Mouse (Mus musculus) neural tube, embryonic 15.5 days (tissue): ENCODE measurements around the gene Nfe2l1. TPM values are rescaled to one million over a fixed set of nuclear protein-coding genes. Genes with fewer than 3 reads are reported as not detected.

Experiments used
- ATAC-seq: fragments of 200-750 bp; cut with Nextera tagmentation; 2 replicates; pipeline ENCODE4 v1.8.0; 2017; ENCODE audit warnings: mild to moderate bottlenecking, moderate TSS enrichment, moderate library complexity; ENCODE audit not compliant: low FRiP score
- H3K27ac ChIP-seq: fragments of 300-500 bp; sonication (generic); replicated peaks from 2 replicates; pipeline ENCODE4 v1.5.1; 2015; ENCODE audit warnings: mild to moderate bottlenecking, inconsistent platforms
- H3K27me3 ChIP-seq: fragments of 300-500 bp; sonication (generic); replicated peaks from 2 replicates; pipeline ENCODE4 v1.6.1; 2015; ENCODE audit warnings: inconsistent platforms
- H3K36me3 ChIP-seq: fragments of 300-500 bp; sonication (generic); 2 replicates; pipeline ENCODE4 v1.6.1; 2015; ENCODE audit warnings: inconsistent platforms
- H3K4me1 ChIP-seq: fragments of 300-500 bp; sonication (generic); 2 replicates; pipeline ENCODE4 v1.6.1; 2015; ENCODE audit warnings: inconsistent platforms
- H3K4me2 ChIP-seq: fragments of 300-500 bp; sonication (generic); 2 replicates; pipeline ENCODE4 v1.6.1; 2015; ENCODE audit warnings: inconsistent platforms, mild to moderate bottlenecking, moderate library complexity
- H3K4me3 ChIP-seq: fragments of 300-500 bp; sonication (generic); replicated peaks from 2 replicates; pipeline ENCODE4 v1.5.1; 2015; ENCODE audit warnings: mild to moderate bottlenecking, inconsistent platforms
- H3K9ac ChIP-seq: fragments of 300-500 bp; sonication (generic); replicated peaks from 2 replicates; pipeline ENCODE4 v1.6.1; 2015; ENCODE audit warnings: mild to moderate bottlenecking, inconsistent platforms
- H3K9me3 ChIP-seq: fragments of 300-500 bp; sonication (generic); replicated peaks from 2 replicates; pipeline ENCODE4 v1.6.1; 2016; ENCODE audit warnings: inconsistent platforms
- WGBS: fragments of 180-500 bp; shearing (Covaris S2); methylation state at CpG from one replicate; pipeline ENCODE4 v1.1.7; 2015; ENCODE audit warnings: mixed read lengths; 5-methylcytosine and 5-hydroxymethylcytosine counted together
- polyA plus RNA-seq: library from polyadenylated mRNA; unstranded; fragments of >200 nt; fragmentation: Nextera tagmentation; extraction: Ambion mirVana; gene quantifications from 2 replicates; pipeline ENCODE4 v1.2.1, GENCODE M21; 2015

Nfe2l1 gene
- polyA plus RNA-seq, 1 experiment from 2014 or later, result 78.2 TPM

DNA sequence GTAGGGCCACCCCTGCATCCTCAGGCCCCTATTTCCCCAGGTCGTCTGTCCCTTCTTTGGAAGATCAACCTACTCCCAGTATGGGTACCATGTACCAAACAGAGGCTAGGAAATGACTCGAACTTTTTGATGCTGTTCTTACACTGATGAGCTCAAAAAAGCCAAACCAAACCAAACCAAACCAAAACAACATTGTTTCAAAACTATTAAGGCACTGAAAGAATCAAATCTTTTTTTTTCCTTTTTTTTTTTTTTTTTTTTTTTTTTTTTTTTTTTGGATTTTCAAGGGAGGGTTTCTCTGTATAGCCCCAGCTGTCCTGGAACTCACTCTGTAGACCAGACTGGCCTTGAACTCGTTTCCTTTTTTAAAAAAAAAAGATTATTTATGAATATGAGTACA, 13.9 kb upstream of the Nfe2l1 start:
- no peaks in the 10 kb centered on the region for H3K4me1 ChIP-seq
- no peak overlapping the region for H3K9ac ChIP-seq
- no peaks in the 10 kb centered on the region for H3K9me3 ChIP-seq
- H3K27me3 ChIP-seq, result no peaks in the 10 kb centered on the region
- no peak overlapping the region for H3K27ac ChIP-seq
- ATAC-seq, result no peak
- no peaks in the 10 kb centered on the region for H3K36me3 ChIP-seq
- no peak overlapping the region for H3K4me2 ChIP-seq
- 63% methylated on average over 3 of the region's 3 CpGs for WGBS
- H3K4me3 ChIP-seq, result no peak overlapping the region

DNA sequence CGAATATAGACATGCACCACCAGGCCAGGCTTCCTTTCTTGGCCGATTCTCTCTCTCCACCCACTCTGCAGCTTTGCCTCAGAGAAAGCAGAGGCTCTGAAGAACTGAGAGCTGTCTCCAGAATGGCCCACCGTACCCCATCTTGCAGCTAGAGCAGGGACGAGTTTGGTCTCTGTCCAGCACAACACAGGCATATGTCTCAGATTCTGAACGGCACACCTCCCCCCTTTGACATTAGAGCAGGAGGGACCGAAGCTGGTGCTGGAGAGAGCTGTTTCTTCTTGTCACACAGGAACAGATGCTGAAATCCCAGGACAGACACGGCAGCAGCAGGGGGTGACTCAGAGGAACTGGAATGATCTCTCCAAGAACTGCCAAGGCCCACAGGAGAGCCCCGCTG, 10.5 kb upstream of the Nfe2l1 start:
- Histone ChIP-seq H3K9ac (no peak overlapping the region), H3K4me2 (no peak overlapping the region), H3K36me3 (no peaks in the 10 kb centered on the region), H3K4me1 (no peaks in the 10 kb centered on the region), H3K27ac (no peak overlapping the region; the same call in 1 of the 2 replicates), H3K4me3 (no peak overlapping the region), H3K9me3 (no peaks in the 10 kb centered on the region), H3K27me3 (no peaks in the 10 kb centered on the region)
- ATAC-seq, result no peak
- WGBS, result 61% methylated on average over 8 of the region's 8 CpGs

DNA sequence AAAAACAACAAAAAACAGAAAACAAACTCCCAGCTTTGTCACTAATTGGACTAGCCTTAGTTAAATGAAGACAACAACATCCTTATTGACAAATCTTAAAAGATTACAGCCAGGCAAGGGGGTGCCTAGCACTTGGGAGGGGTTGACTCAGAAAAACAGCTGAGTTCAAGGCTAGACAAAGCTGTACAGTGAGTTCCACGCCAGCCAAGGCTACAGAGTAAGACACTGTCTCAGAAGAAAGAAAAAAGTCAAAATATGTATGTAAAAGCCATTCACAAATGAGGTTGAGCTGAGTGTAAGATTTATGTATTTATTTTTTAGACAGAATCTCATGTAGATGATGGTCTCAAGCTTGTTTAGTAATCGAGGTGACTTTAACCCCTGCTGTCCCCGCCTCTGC, 10.1 kb upstream of the Nfe2l1 start:
- Histone ChIP-seq H3K36me3 (no peaks in the 10 kb centered on the region), H3K4me1 (no peaks in the 10 kb centered on the region), H3K4me3 (no peak overlapping the region), H3K9me3 (no peaks in the 10 kb centered on the region), H3K9ac (no peak overlapping the region), H3K4me2 (no peak overlapping the region), H3K27me3 (no peaks in the 10 kb centered on the region), H3K27ac (no peak overlapping the region; the same call in 1 of the 2 replicates)
- no peak for ATAC-seq
- WGBS, result 73% methylated on average over 3 of the region's 3 CpGs

DNA sequence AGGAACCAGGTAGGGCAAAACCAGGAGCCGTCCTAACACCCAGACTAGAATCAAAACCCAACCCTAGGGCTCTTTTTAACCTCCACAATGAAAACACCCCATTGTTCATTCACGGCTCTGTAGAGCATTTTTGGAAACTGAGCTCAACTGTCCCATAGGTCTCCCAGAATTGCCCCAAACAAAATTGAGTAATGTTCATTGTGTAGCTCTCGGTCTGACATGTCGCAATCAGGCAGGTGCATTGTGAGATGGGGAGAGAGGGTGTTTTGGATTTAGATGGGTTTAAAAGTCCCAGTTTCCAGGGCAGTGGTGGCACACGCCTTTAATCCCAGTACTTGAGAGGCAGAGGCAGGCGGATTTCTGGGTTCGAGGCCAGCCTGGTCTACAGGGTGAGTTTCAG, 9.7 kb upstream of the Nfe2l1 start:
- Histone ChIP-seq H3K9ac (no peak overlapping the region), H3K36me3 (no peaks in the 10 kb centered on the region), H3K4me2 (no peak overlapping the region), H3K27ac (no peak overlapping the region), H3K9me3 (no peaks in the 10 kb centered on the region), H3K27me3 (no peaks in the 10 kb centered on the region), H3K4me1 (no peaks in the 10 kb centered on the region), H3K4me3 (no peak overlapping the region)
- ATAC-seq, result no peak
- WGBS, result 83% methylated on average over 7 of the region's 7 CpGs

DNA sequence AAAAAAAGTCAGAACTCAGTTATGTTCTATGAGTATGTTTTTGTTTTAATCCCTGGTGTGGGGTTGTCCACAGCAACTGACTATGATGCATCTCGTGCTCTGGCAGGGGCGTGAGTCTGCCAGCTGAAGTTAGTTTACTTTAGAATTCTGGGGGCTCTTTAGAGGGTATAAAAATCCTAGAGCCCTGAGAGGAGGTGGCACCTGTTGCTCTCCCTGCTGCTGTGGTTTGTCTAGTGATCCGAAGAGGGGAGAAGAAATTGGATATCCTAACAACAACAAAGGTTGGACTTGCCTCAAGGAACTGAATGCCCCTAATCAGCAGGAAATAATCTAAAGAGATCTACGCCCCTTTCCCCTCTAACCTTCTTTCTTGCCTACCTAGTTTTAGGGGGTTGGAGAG, 8.6 kb upstream of the Nfe2l1 start:
- Histone ChIP-seq H3K27ac (no peak overlapping the region), H3K36me3 (no peaks in the 10 kb centered on the region), H3K9me3 (no peaks in the 10 kb centered on the region), H3K27me3 (no peaks in the 10 kb centered on the region), H3K4me3 (no peak overlapping the region), H3K4me1 (no peaks in the 10 kb centered on the region), H3K9ac (no peak overlapping the region), H3K4me2 (no peak overlapping the region)
- WGBS, result 73% methylated on average over 4 of the region's 4 CpGs
- ATAC-seq, result no peak

DNA sequence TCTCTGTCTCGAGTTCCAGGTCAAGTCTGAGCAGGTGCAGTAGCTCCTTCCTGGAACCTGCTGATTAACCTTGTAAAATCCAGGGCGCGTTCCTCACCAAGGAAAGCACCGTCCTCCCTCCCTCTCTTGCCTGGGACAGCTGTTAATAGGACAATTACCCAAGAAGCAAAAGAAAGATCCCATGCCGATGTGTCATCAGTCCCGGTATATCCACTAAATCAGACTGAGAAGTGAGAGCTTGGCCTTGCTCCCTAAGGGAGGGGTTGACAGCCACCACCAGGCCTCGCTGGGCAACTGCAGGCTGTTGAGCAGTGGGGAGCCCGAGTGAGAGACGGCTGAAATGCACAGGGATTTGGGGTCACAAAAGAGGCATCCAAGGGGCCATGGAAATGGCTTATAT, 7.5 kb upstream of the Nfe2l1 start:
- Histone ChIP-seq H3K4me1 (no peaks in the 10 kb centered on the region), H3K9me3 (no peaks in the 10 kb centered on the region), H3K4me2 (no peak overlapping the region), H3K9ac (no peak overlapping the region), H3K27ac (no peak overlapping the region), H3K4me3 (no peak overlapping the region), H3K36me3 (no peaks in the 10 kb centered on the region), H3K27me3 (no peaks in the 10 kb centered on the region)
- ATAC-seq, result no peak
- WGBS, result 31% methylated on average over 9 of the region's 9 CpGs

DNA sequence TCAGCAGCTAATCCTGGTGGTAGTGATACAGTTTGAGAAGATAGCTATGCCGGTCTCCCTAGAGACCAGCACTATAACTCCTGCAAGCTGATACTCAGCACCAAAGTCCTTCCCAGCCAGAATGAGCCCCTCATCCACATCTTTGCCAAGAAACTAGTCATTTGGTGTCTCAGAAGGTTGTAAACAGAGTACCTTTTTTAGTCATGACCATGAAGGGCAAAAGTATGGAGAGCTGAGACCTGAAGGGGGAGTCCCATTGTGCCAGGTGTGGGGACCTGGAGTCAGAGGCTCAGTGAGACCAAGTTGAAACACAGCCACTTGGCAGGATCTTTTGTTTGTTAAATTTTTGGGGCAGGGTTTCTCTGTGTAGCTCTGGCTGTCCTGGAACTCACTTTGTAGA, 4.4 kb upstream of the Nfe2l1 start:
- Histone ChIP-seq H3K27me3 (no peaks in the 10 kb centered on the region), H3K27ac (no peak overlapping the region), H3K4me3 (no peak overlapping the region), H3K9me3 (no peaks in the 10 kb centered on the region), H3K36me3 (no peaks in the 10 kb centered on the region), H3K4me2 (no peak overlapping the region), H3K4me1 (peaks cover 5% of the 10 kb centered on the region), H3K9ac (no peak overlapping the region)
- WGBS, result 95% methylated on average over 1 of the region's 1 CpGs
- no peak for ATAC-seq

DNA sequence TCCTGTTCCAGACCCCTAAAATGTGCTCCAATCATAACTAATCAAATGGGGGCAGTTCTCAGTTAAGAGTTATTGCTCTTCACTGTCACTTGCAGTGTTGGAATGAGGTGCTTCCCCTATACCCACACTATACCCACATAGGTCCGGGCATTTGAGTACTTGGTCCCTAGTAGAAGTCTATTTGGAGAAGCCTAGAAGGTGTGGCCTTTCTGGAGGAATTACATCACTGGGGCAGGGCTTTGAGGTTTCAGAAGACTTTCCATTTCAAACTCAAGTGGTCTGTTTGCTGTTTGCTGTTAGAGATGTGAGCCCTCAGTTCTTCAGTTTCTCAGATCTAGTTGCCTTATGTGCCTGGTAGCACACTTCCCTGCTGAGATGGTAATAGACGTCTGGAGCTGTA, 3.2 kb upstream of the Nfe2l1 start:
- Histone ChIP-seq H3K9ac (no peak overlapping the region), H3K36me3 (no peaks in the 10 kb centered on the region), H3K4me3 (no peak overlapping the region), H3K27me3 (no peaks in the 10 kb centered on the region), H3K9me3 (no peaks in the 10 kb centered on the region), H3K27ac (no peak overlapping the region), H3K4me2 (no peak overlapping the region), H3K4me1 (peaks cover 15% of the 10 kb centered on the region)
- no peak for ATAC-seq
- 55% methylated on average over 2 of the region's 2 CpGs for WGBS

DNA sequence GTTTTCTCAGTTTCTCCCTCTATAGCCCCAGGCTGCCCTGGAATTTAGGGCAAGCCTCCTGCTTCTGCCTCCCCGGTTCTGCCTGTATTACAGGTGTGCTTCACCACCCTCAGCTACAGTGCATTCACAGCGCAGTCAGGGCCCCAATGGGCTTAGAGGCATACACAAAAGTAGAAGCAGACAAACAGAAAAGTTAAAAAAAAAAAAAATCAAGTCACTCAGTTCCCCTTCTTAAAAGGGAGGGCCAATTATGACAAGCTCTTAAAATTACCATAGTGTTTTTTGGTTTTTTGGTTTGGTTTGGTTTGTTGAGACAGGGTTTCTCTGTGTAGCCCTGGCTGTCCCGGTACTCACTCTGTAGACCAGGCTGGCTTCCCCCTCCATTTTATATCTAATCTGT, 2.8 kb upstream of the Nfe2l1 start:
- Histone ChIP-seq H3K4me1 (peaks cover 20% of the 10 kb centered on the region), H3K9ac (no peak overlapping the region), H3K27me3 (no peaks in the 10 kb centered on the region), H3K4me2 (no peak overlapping the region), H3K27ac (no peak overlapping the region), H3K4me3 (no peak overlapping the region), H3K36me3 (0 out of 2 replicates have a peak, but pooled peaks cover 2% of the 10 kb centered on the region), H3K9me3 (no peaks in the 10 kb centered on the region)
- WGBS, result 86% methylated on average over 3 of the region's 3 CpGs
- no peak for ATAC-seq

DNA sequence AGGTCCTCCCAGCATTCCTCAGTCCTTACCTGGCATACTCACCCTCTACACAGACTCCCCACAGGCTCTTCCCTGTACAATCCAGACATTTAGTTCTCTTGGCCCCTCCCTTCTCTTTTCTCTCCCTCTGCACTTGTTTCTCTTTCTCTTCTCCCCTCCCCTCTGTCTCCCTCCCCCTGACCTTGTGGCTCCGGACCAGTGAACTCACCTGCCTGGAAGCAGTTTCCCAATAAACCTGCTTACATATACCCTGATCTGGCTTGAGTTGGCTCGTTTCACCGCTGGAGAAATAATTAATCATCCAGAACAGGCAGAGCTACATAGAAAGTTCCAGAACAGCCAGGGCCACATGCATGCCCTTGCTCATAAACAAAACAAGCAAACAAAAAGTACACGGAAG, 1.7 kb upstream of the Nfe2l1 start:
- H3K4me2 ChIP-seq, result no peak overlapping the region
- no peaks in the 10 kb centered on the region for H3K9me3 ChIP-seq
- ATAC-seq, result no peak
- 73% methylated on average over 4 of the region's 4 CpGs for WGBS
- H3K9ac ChIP-seq, result no peak overlapping the region
- no peak overlapping the region for H3K27ac ChIP-seq
- peaks cover 30% of the 10 kb centered on the region for H3K4me1 ChIP-seq
- H3K36me3 ChIP-seq, result peaks cover 8% of the 10 kb centered on the region; the same call in 1 of the 2 replicates
- H3K4me3 ChIP-seq, result no peak overlapping the region
- H3K27me3 ChIP-seq, result no peaks in the 10 kb centered on the region

DNA sequence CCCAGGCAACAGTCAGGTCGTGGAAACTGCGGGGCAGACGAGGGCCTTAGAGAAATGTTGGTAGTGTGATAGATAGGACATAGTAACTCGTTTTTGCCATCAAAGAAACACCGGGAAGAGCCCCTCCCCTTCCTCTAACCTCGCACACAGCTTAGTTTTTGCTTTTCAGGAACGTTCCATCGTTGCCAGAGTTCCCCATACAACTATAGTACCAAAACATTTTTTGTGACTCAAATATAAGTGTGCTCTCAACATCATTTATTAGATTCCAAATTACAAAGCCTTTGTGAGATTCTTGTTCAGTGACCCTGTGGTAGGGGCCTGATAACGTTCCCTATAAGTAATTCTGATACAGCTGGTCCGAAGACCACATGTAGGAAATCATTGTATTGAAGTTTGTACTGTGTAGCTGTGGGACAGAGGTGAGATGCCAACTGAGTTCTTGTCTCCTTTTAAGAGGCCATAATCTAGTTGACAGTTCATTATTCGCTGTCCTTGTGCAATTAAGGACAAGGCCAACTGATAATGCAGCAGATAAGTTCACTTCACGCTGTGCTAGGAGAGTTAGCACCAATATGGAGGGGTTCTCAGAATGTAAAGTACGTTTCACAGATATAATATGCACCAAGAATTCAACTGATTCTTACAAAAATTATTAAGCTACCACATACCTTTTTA, 910 bp upstream of the Nfe2l1 start:
- H3K27me3 ChIP-seq, result no peaks in the 10 kb centered on the region
- H3K9me3 ChIP-seq, result no peaks in the 10 kb centered on the region
- peak overlapping the region; percentile 78 for H3K9ac ChIP-seq
- peaks cover 8% of the 10 kb centered on the region; the same call in 1 of the 2 replicates for H3K36me3 ChIP-seq
- no peak for ATAC-seq
- H3K27ac ChIP-seq, result peak overlapping the region; percentile 99
- H3K4me1 ChIP-seq, result peaks cover 38% of the 10 kb centered on the region
- peak overlapping the region; percentile 96 for H3K4me3 ChIP-seq
- WGBS, result 22% methylated on average over 13 of the region's 13 CpGs
- peak overlapping the region; percentile 54 for H3K4me2 ChIP-seq

DNA sequence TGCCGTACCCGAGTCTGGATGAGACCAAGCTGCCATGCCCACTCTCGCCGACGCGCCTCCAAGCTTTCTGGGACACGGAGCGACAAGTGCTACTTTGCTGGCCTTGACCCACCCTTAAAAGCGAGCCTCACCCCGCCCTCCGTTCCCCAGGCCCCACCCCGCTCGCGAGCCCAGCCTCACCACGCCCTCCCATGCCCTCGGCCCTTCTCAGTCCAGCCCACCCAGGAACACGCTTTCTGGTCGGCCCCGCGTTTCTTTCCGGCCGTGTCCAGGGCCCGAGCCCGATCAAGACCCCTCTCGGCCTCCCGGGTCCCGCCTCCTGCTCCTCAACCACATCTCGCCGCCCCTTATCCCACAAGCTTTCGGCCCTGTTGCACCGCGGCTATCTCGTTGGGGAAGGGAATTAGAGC, 360 bp downstream of the Nfe2l1 start:
- Histone ChIP-seq H3K4me2 (peak overlapping the region; percentile 94), H3K36me3 (peaks cover 8% of the 10 kb centered on the region; the same call in 1 of the 2 replicates), H3K9me3 (no peaks in the 10 kb centered on the region), H3K9ac (peak overlapping the region; percentile 88), H3K27me3 (no peaks in the 10 kb centered on the region), H3K4me3 (peak overlapping the region; percentile 96), H3K27ac (peak overlapping the region; percentile 97), H3K4me1 (peaks cover 51% of the 10 kb centered on the region)
- ATAC-seq, result peak; percentile 32
- WGBS, result 1% methylated on average over 33 of the region's 33 CpGs
